Mouse (Mus musculus) stomach, postnatal 0 days (tissue): ENCODE results near the gene Gm10306.

ENCODE experiments used
- CTCF ChIP-seq: IDR thresholded peaks from 2 replicates; pipeline ENCODE4 v1.5.1; 2016; ENCODE audit warnings: antibody characterized with exemption, low read depth, mild to moderate bottlenecking, moderate library complexity
- EP300 ChIP-seq: optimal IDR thresholded peaks from 2 replicates; pipeline ENCODE3; 2016; ENCODE audit warnings: antibody characterized with exemption

DNA sequence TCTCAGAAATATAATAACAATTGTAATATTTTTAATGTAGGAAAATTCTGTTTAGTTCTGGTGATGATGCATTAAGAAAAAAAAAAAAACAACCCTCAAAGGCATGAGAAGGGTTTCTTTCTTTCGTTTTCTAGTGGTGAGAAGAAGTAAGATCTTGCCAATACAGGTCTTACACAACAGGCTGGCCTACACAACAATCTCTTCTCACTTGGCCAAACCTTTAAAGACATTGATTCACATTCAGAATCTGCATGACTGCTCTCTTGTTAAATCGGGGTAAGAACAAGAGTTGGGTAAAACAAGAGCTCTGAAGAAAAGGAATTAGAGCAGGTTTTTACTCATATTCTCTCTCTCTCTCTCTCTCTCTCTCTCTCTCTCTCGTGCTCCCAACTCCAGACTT, 41.0 kb upstream of the Gm10306 start:
- TF ChIP-seq CTCF (no peak), EP300 (no peak)
